Mouse (Mus musculus) R1 (cell line): ENCODE measurements around the gene Masp2.

ENCODE experiments used
- DNase-seq: peaks from one replicate; pipeline ENCODE4 v3.0.0-alpha.2; 2018; ENCODE audit warnings: low read depth, low spot score

Gene Masp2

GRCm38 (mm10) chr4:148602357-148603120, at the start of gene Masp2:
Masp2 (plus strand) TSS chr4:148602554.
- no peak for DNase-seq

GRCm38 (mm10) chr4:148557766-148558165, 44.6 kb upstream of the Masp2 start:
- DNase-seq = no peak

GRCm38 (mm10) chr4:148558297-148559000, 43.9 kb upstream of the Masp2 start, which contains the start of gene Exosc10:
Exosc10 (plus strand) TSS chr4:148558429.
- peak; percentile 84 for DNase-seq

- peak; percentile 54 for DNase-seq
These were observed 39.7 kb upstream of the Masp2 start for GRCm38 (mm10) chr4:148562676-148563075.

GRCm38 (mm10) chr4:148563595-148563994, 38.8 kb upstream of the Masp2 start:
- DNase-seq = no peak

- DNase-seq = no peak
These were observed 32.2 kb upstream of the Masp2 start for GRCm38 (mm10) chr4:148570138-148570537.

GRCm38 (mm10) chr4:148570693-148571295, 31.6 kb upstream of the Masp2 start:
- DNase-seq = no peak

- no peak for DNase-seq
These were observed 29.1 kb upstream of the Masp2 start for GRCm38 (mm10) chr4:148573222-148573621.

GRCm38 (mm10) chr4:148580765-148581164, 21.6 kb upstream of the Masp2 start:
- DNase-seq = no peak

GRCm38 (mm10) chr4:148581422-148581821, 20.9 kb upstream of the Masp2 start:
- no peak for DNase-seq

- DNase-seq = no peak
These were observed 19.1 kb upstream of the Masp2 start for GRCm38 (mm10) chr4:148583257-148583656.

- DNase-seq = no peak
These were observed 15.7 kb upstream of the Masp2 start for GRCm38 (mm10) chr4:148586648-148587047.

- DNase-seq = no peak
These were observed 13.6 kb upstream of the Masp2 start for GRCm38 (mm10) chr4:148588793-148589192.

- DNase-seq = peak; percentile 71
These were observed 12.8 kb upstream of the Masp2 start for GRCm38 (mm10) chr4:148589565-148589964.

GRCm38 (mm10) chr4:148590421-148591170, 11.8 kb upstream of the Masp2 start:
- peak; percentile 50 for DNase-seq

GRCm38 (mm10) chr4:148591171-148591630, 11.2 kb upstream of the Masp2 start, which contains the start of gene Srm:
Srm (plus strand) TSS chr4:148591503.
- DNase-seq = peak; percentile 98

- DNase-seq = no peak
These were observed 10.5 kb upstream of the Masp2 start for GRCm38 (mm10) chr4:148591637-148592380.

GRCm38 (mm10) chr4:148593996-148594395, 8.4 kb upstream of the Masp2 start:
- no peak for DNase-seq

GRCm38 (mm10) chr4:148595916-148596315, 6.4 kb upstream of the Masp2 start:
- no peak for DNase-seq

- no peak for DNase-seq
These were observed 5.6 kb upstream of the Masp2 start for GRCm38 (mm10) chr4:148596731-148597130.

GRCm38 (mm10) chr4:148598826-148599225, 3.5 kb upstream of the Masp2 start:
- peak; percentile 81 for DNase-seq
